Mouse (Mus musculus): ENCODE measurements around the gene Cyp2ab1. TPM values are rescaled to one million over a fixed set of nuclear protein-coding genes. Genes with fewer than 3 reads are reported as not detected.
"Not testable (repeated sequence)": the region's sequence is repeated elsewhere in the genome, so short reads cannot be mapped to it uniquely, and the experiment has no call there.

Gene Cyp2ab1
- total RNA-seq (2021) = 1 to 10 TPM in 1 of 2 experiments, under 1 TPM in 1; 0.18 to 1.0 TPM
- long read RNA-seq, experiment 1 = 0 reads
- long read RNA-seq, experiment 2 = 0 reads

GRCm38 (mm10) chr16:20325286-20325685 lies at the start of gene Cyp2ab1:
TSS of gene Cyp2ab1 (minus strand) at chr16:20325404.
- H3K4me3 ChIP-seq = peak within 1 kb of the TSS; percentile 38
- peak within 1 kb of the TSS; percentile 32; the same call in 1 of the 2 replicates for H3K27ac ChIP-seq
- intact Hi-C loops (cut with DNase I) = no loop called here
- TF ChIP-seq CTCF (IDR thresholded peaks at IDR 0.05) = no peak
- DNase-seq = no peak

- intact Hi-C loops (cut with DNase I) = no loop called here
- DNase-seq = no peak
- no peak overlapping the region for H3K27ac ChIP-seq
- H3K4me3 ChIP-seq = no peak overlapping the region
- no peak for TF ChIP-seq CTCF (IDR thresholded peaks at IDR 0.05)
Observed at GRCm38 (mm10) chr16:20371731-20372130, 46.5 kb upstream of the Cyp2ab1 start.

GRCm38 (mm10) chr16:20368221-20368620 lies 43.0 kb upstream of the Cyp2ab1 start:
- no peak for DNase-seq
- no peak for TF ChIP-seq CTCF (IDR thresholded peaks at IDR 0.05)
- no peak overlapping the region for H3K27ac ChIP-seq
- no peak overlapping the region for H3K4me3 ChIP-seq
- intact Hi-C loops (cut with DNase I) = no loop called here

- no peak for DNase-seq
- H3K27ac ChIP-seq = no peak overlapping the region
- TF ChIP-seq CTCF (IDR thresholded peaks at IDR 0.05) = no peak
- H3K4me3 ChIP-seq = no peak overlapping the region
- intact Hi-C loops (cut with DNase I) = no loop called here
Observed at GRCm38 (mm10) chr16:20362121-20362520, 36.9 kb upstream of the Cyp2ab1 start.

- H3K4me3 ChIP-seq; H3K27ac ChIP-seq; DNase-seq; intact Hi-C loops (cut with DNase I): not testable (repeated sequence)
Observed at GRCm38 (mm10) chr16:20361496-20361895, 36.3 kb upstream of the Cyp2ab1 start.

GRCm38 (mm10) chr16:20359643-20360295 lies 34.6 kb upstream of the Cyp2ab1 start:
- Histone ChIP-seq H3K27ac (no peak overlapping the region), H3K4me3 (no peak overlapping the region)
- DNase-seq = no peak
- no peak for TF ChIP-seq CTCF (IDR thresholded peaks at IDR 0.05)
- intact Hi-C loops (cut with DNase I) = no loop called here

GRCm38 (mm10) chr16:20357837-20358236 lies 32.6 kb upstream of the Cyp2ab1 start:
- intact Hi-C loops (cut with DNase I) = no loop called here
- TF ChIP-seq CTCF (IDR thresholded peaks at IDR 0.05) = no peak
- no peak overlapping the region for H3K27ac ChIP-seq
- H3K4me3 ChIP-seq = no peak overlapping the region
- DNase-seq = no peak

GRCm38 (mm10) chr16:20354762-20355161 lies 29.6 kb upstream of the Cyp2ab1 start:
- intact Hi-C loops (cut with DNase I) = no loop called here
- Histone ChIP-seq H3K4me3 (no peak overlapping the region), H3K27ac (no peak overlapping the region)
- no peak for DNase-seq
- TF ChIP-seq CTCF (IDR thresholded peaks at IDR 0.05) = no peak

GRCm38 (mm10) chr16:20354011-20354410 lies 28.8 kb upstream of the Cyp2ab1 start:
- no peak for TF ChIP-seq CTCF (IDR thresholded peaks at IDR 0.05)
- intact Hi-C loops (cut with DNase I) = no loop called here
- Histone ChIP-seq H3K27ac (no peak overlapping the region), H3K4me3 (no peak overlapping the region)
- DNase-seq = no peak

- intact Hi-C loops (cut with DNase I) = no loop called here
- no peak for TF ChIP-seq CTCF (IDR thresholded peaks at IDR 0.05)
- no peak for DNase-seq
- Histone ChIP-seq H3K27ac (no peak overlapping the region), H3K4me3 (no peak overlapping the region)
Observed at GRCm38 (mm10) chr16:20345464-20345863, 20.3 kb upstream of the Cyp2ab1 start.

GRCm38 (mm10) chr16:20338616-20339015 lies 13.4 kb upstream of the Cyp2ab1 start:
- Histone ChIP-seq H3K27ac (no peak overlapping the region), H3K4me3 (no peak overlapping the region)
- intact Hi-C loops (cut with DNase I) = no loop called here
- DNase-seq = no peak
- no peak for TF ChIP-seq CTCF (IDR thresholded peaks at IDR 0.05)

GRCm38 (mm10) chr16:20334918-20335317 lies 9.7 kb upstream of the Cyp2ab1 start:
- Histone ChIP-seq H3K27ac (no peak overlapping the region), H3K4me3 (no peak overlapping the region)
- intact Hi-C loops (cut with DNase I) = no loop called here
- no peak for TF ChIP-seq CTCF (IDR thresholded peaks at IDR 0.05)
- DNase-seq = no peak

- no peak overlapping the region for H3K4me3 ChIP-seq
- H3K27ac ChIP-seq = no peak overlapping the region
- TF ChIP-seq CTCF (IDR thresholded peaks at IDR 0.05) = no peak
- intact Hi-C loops (cut with DNase I) = no loop called here
- DNase-seq = no peak
Observed at GRCm38 (mm10) chr16:20328306-20328705, 3.1 kb upstream of the Cyp2ab1 start.

GRCm38 (mm10) chr16:20323907-20324306 lies 1.3 kb downstream of the Cyp2ab1 start:
- TF ChIP-seq CTCF (IDR thresholded peaks at IDR 0.05) = no peak
- no peak for DNase-seq
- peak overlapping the region; percentile 38 for H3K4me3 ChIP-seq
- peak overlapping the region; percentile 32; the same call in 1 of the 2 replicates for H3K27ac ChIP-seq
- intact Hi-C loops (cut with DNase I) = no loop called here

All from gastrocnemius, adult 2 months (tissue).